Mouse (Mus musculus) heart, adult 2 months (tissue): ENCODE results near the gene Slain1.

Experiments
- CTCF ChIP-seq: fragments of 200-600 bp; IDR thresholded peaks from 2 replicates; pipeline ENCODE4 v1.8.1; 2022; ENCODE audit warnings: antibody characterized with exemption, mild to moderate bottlenecking, moderate library complexity
- EP300 ChIP-seq: fragments of 200-500 bp; IDR thresholded peaks from 2 replicates; pipeline ENCODE4 v1.6.1; 2011; ENCODE audit warnings: low read depth, low read length, control low read depth; ENCODE audit not compliant: insufficient read depth
- POLR2A ChIP-seq: fragments of 200-500 bp; IDR thresholded peaks from 2 replicates; pipeline ENCODE4 v1.6.1; 2011; ENCODE audit warnings: mild to moderate bottlenecking, low read depth, low read length, control low read depth; ENCODE audit not compliant: insufficient read depth

- TF ChIP-seq POLR2A: no peak
- no peak for TF ChIP-seq CTCF
- no peak for TF ChIP-seq EP300
Measured at GRCm38 (mm10) chr14:103647981-103648380, 2.0 kb upstream of the Slain1 start.
